In genomic region chr17:30136684-30137083, GRCm38 (mm10) we compare ENCODE assay signal across 12 mouse cellular contexts.
DNase-seq lines count a peak whose midpoint lies in the region; ATAC-seq and TF ChIP-seq lines count a peak whose summit lies in the region.
"Had no signal": no experiment of that assay in that cellular context is flagged by ENCODE, and none has a peak within 500 bp of the region (broad histone marks: within the 10 kb centered on the region; RNA-seq: fewer than 3 reads in every experiment).

No protein-coding gene starts in this region.

- H3K4me2 ChIP-seq in kidney, embryonic 15.5 days = no peak overlapping the region
- H3K4me2 ChIP-seq in intestine, postnatal 0 days (replicated peaks; ENCODE audit: low read depth) = peak overlapping the region; percentile 21; the same call in 1 of the 2 replicates
- no peak overlapping the region for H3K4me2 ChIP-seq in liver, embryonic 15.5 days
- H3K4me2 ChIP-seq in stomach, embryonic 15.5 days = no peak overlapping the region
- H3K4me2 ChIP-seq: limb, embryonic 12.5 days; neural tube, embryonic 15.5 days had no signal

- H3K4me1 ChIP-seq in kidney, adult 2 months (ENCODE audit: control insufficient read depth, insufficient read depth, low read length) = peaks cover 35% of the 10 kb centered on the region
- peaks cover 25% of the 10 kb centered on the region for H3K4me1 ChIP-seq in kidney, embryonic 15.5 days
- H3K4me1 ChIP-seq in intestine, postnatal 0 days (replicated peaks; ENCODE audit: control insufficient read depth, insufficient read depth, low read length) = peaks cover 17% of the 10 kb centered on the region
- peaks cover 7% of the 10 kb centered on the region for H3K4me1 ChIP-seq in liver, embryonic 15.5 days (replicated peaks)
- peaks cover 4% of the 10 kb centered on the region; the same call in 1 of the 2 replicates for H3K4me1 ChIP-seq in stomach, embryonic 15.5 days

- DNase-seq in kidney, adult 2 months = peak; percentile 82
- DNase-seq in layer of hippocampus, adult 8-10 months (ENCODE audit: low spot score in 2 of 2) = no peak
- DNase-seq in cerebellum, adult 8-10 months = no peak
- DNase-seq: adrenal gland, postnatal 14 days; cerebellum, postnatal 36 days had no signal

- H3K9me3 ChIP-seq in kidney, embryonic 15.5 days (replicated peaks) = no peaks in the 10 kb centered on the region
- no peaks in the 10 kb centered on the region for H3K9me3 ChIP-seq in intestine, postnatal 0 days (ENCODE audit: control insufficient read depth)
- no peaks in the 10 kb centered on the region for H3K9me3 ChIP-seq in liver, embryonic 15.5 days (replicated peaks)
- H3K9me3 ChIP-seq in stomach, embryonic 15.5 days = no peaks in the 10 kb centered on the region
- H3K9me3 ChIP-seq: G1E; limb, embryonic 12.5 days; neural tube, embryonic 15.5 days had no signal

- TF ChIP-seq POLR2A in kidney, adult 2 months (IDR thresholded peaks at IDR 0.05; ENCODE audit: low read depth, low read length) = no peak

- ATAC-seq in kidney, embryonic 15.5 days (replicated peaks; ENCODE audit: low FRiP score) = no peak
- ATAC-seq in intestine, postnatal 0 days = peak; percentile 79
- peak; percentile 40; the same call in 1 of the 2 replicates for ATAC-seq in liver, embryonic 15.5 days (ENCODE audit: insufficient read depth)
- ATAC-seq in stomach, embryonic 15.5 days (ENCODE audit: insufficient read depth, low FRiP score, low read depth) = no peak

- no peaks in the 10 kb centered on the region for H3K27me3 ChIP-seq in kidney, adult 2 months (replicated peaks; ENCODE audit: control insufficient read depth, insufficient read depth, low read length)
- H3K27me3 ChIP-seq in kidney, embryonic 15.5 days = no peaks in the 10 kb centered on the region
- H3K27me3 ChIP-seq in intestine, postnatal 0 days (replicated peaks; ENCODE audit: control insufficient read depth, insufficient read depth, low read length) = no peaks in the 10 kb centered on the region
- no peaks in the 10 kb centered on the region for H3K27me3 ChIP-seq in liver, embryonic 15.5 days
- H3K27me3 ChIP-seq in stomach, embryonic 15.5 days (replicated peaks) = no peaks in the 10 kb centered on the region
- H3K27me3 ChIP-seq: limb, embryonic 12.5 days; neural tube, embryonic 15.5 days had no signal

- no peak overlapping the region for H3K9ac ChIP-seq in kidney, embryonic 15.5 days
- no peak overlapping the region for H3K9ac ChIP-seq in intestine, postnatal 0 days (ENCODE audit: low read depth, low read length)
- H3K9ac ChIP-seq in liver, embryonic 15.5 days = no peak overlapping the region
- H3K9ac ChIP-seq in stomach, embryonic 15.5 days = no peak overlapping the region
- H3K9ac ChIP-seq: limb, embryonic 12.5 days; neural tube, embryonic 15.5 days had no signal

- no peak for TF ChIP-seq CTCF in kidney, adult 2 months (conservative IDR thresholded peaks at IDR 0.05; ENCODE audit: insufficient read depth, insufficient read length, low read depth, low read length)
- TF ChIP-seq CTCF in intestine, postnatal 0 days (IDR thresholded peaks at IDR 0.05; ENCODE audit: low read depth) = no peak

- H3K36me3 ChIP-seq in kidney, adult 2 months (ENCODE audit: control insufficient read depth, insufficient read depth, low read length) = peaks cover 1% of the 10 kb centered on the region; the same call in 1 of the 2 replicates
- H3K36me3 ChIP-seq in kidney, embryonic 15.5 days = peaks cover 14% of the 10 kb centered on the region
- H3K36me3 ChIP-seq in intestine, postnatal 0 days (ENCODE audit: control insufficient read depth, insufficient read depth) = peaks cover 6% of the 10 kb centered on the region; the same call in 1 of the 2 replicates
- H3K36me3 ChIP-seq in liver, embryonic 15.5 days (replicated peaks) = peaks cover 5% of the 10 kb centered on the region
- 0 out of 2 replicates have a peak, but pooled peaks cover 4% of the 10 kb centered on the region for H3K36me3 ChIP-seq in stomach, embryonic 15.5 days

- H3K4me3 ChIP-seq in kidney, adult 2 months (ENCODE audit: insufficient read depth, low read depth, low read length) = no peak overlapping the region
- no peak overlapping the region for H3K4me3 ChIP-seq in kidney, embryonic 15.5 days (replicated peaks)
- no peak overlapping the region for H3K4me3 ChIP-seq in intestine, postnatal 0 days (ENCODE audit: low read depth, low read length)
- no peak overlapping the region for H3K4me3 ChIP-seq in liver, embryonic 15.5 days (replicated peaks)
- no peak overlapping the region for H3K4me3 ChIP-seq in stomach, embryonic 15.5 days (replicated peaks)
- H3K4me3 ChIP-seq: limb, embryonic 12.5 days; neural tube, embryonic 15.5 days had no signal

- WGBS in kidney, adult 2 months = 27% methylated on average over 5 of the region's 5 CpGs
- WGBS in kidney, embryonic 15.5 days = 86% methylated on average over 5 of the region's 5 CpGs
- 31% methylated on average over 5 of the region's 5 CpGs for WGBS in intestine, postnatal 0 days
- WGBS in liver, embryonic 15.5 days (ENCODE audit: insufficient replicate concordance) = 73% methylated on average over 5 of the region's 5 CpGs
- WGBS in stomach, embryonic 15.5 days = 62% methylated on average over 5 of the region's 5 CpGs

- no peak overlapping the region for H3K27ac ChIP-seq in kidney, adult 2 months (ENCODE audit: insufficient read depth, low read depth, low read length)
- no peak overlapping the region for H3K27ac ChIP-seq in kidney, embryonic 15.5 days
- H3K27ac ChIP-seq in intestine, postnatal 0 days (ENCODE audit: low read depth, low read length) = peak overlapping the region; percentile 35
- 0 out of 2 replicates have a peak overlapping the region, but pooled peaks have one; percentile 48 for H3K27ac ChIP-seq in liver, embryonic 15.5 days (replicated peaks)
- peak overlapping the region; percentile 51; the same call in 1 of the 2 replicates for H3K27ac ChIP-seq in stomach, embryonic 15.5 days
- H3K27ac ChIP-seq: limb, embryonic 12.5 days; neural tube, embryonic 15.5 days had no signal

Comparison
In these comparisons a context has a peak if more than half of its experiments do, and no peak if none do; other contexts are left out.
1. H3K27ac ChIP-seq: peak in intestine, postnatal 0 days (single experiment), liver, embryonic 15.5 days (single experiment) and stomach, embryonic 15.5 days (single experiment); none in kidney, adult 2 months (single experiment) and kidney, embryonic 15.5 days (single experiment).
2. ATAC-seq: peak in intestine, postnatal 0 days (single experiment) and liver, embryonic 15.5 days (single experiment); none in kidney, embryonic 15.5 days (single experiment) and stomach, embryonic 15.5 days (single experiment).